Mouse (Mus musculus): ENCODE results near the gene Hsd11b1. TPM values are rescaled to one million over a fixed set of nuclear protein-coding genes. Genes with fewer than 3 reads are reported as not detected.
A peak's percentile ranks its signal among the peaks of the same experiment; 100 is the strongest.

Hsd11b1 gene
- not detected in 2 replicates for polyA plus RNA-seq (2015; fragmentation: Nextera tagmentation; extraction: Ambion mirVana)

- H3K9ac ChIP-seq, result no peak within 1 kb of the TSS
- H3K27me3 ChIP-seq, result no peaks in the 10 kb centered on the region
- no peaks in the 10 kb centered on the region for H3K9me3 ChIP-seq
- no peak within 1 kb of the TSS for H3K4me3 ChIP-seq
- no peaks in the 10 kb centered on the region for H3K4me1 ChIP-seq (replicated peaks)
- no peak for ATAC-seq (ENCODE audit: low read depth)
- H3K36me3 ChIP-seq, result no peaks in the 10 kb centered on the region
- 73% methylated on average over 5 of the region's 5 CpGs for WGBS
- H3K27ac ChIP-seq (replicated peaks), result no peak within 1 kb of the TSS
- no peak within 1 kb of the TSS for H3K4me2 ChIP-seq
These were observed at the start of gene Hsd11b1 for GRCm38 (mm10) chr1:193263955-193264598. Gene Hsd11b1, minus strand, starts transcription at chr1:193264075.

DNA sequence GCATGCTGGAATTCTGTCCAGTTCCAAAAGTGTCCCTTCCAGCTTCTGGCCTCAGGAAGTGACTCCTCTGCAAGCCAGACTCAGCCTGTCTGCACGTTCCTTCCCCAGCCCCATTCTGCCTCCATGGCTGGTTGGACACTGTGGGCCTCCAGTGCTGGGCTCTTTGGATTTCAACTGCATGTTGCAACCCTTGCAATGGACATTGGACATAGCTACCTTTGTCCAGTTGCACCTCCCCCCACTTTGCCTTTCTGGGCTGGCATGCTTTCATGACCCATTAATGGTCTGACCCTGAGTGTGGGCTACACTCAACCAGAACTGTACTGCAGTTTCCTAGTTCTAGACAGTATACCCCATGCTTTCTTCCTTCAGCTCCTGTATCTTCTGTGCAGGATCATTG is 47.7 kb upstream of the Hsd11b1 start:
- H3K9me3 ChIP-seq, result no peaks in the 10 kb centered on the region
- no peak overlapping the region for H3K27ac ChIP-seq (replicated peaks)
- no peak overlapping the region for H3K4me3 ChIP-seq
- no peaks in the 10 kb centered on the region for H3K27me3 ChIP-seq
- no peak overlapping the region for H3K4me2 ChIP-seq
- ATAC-seq (ENCODE audit: low read depth), result no peak
- peaks cover 8% of the 10 kb centered on the region for H3K4me1 ChIP-seq (replicated peaks)
- H3K9ac ChIP-seq, result no peak overlapping the region
- no peaks in the 10 kb centered on the region for H3K36me3 ChIP-seq
- WGBS, result 94% methylated on average over 1 of the region's 1 CpGs

DNA sequence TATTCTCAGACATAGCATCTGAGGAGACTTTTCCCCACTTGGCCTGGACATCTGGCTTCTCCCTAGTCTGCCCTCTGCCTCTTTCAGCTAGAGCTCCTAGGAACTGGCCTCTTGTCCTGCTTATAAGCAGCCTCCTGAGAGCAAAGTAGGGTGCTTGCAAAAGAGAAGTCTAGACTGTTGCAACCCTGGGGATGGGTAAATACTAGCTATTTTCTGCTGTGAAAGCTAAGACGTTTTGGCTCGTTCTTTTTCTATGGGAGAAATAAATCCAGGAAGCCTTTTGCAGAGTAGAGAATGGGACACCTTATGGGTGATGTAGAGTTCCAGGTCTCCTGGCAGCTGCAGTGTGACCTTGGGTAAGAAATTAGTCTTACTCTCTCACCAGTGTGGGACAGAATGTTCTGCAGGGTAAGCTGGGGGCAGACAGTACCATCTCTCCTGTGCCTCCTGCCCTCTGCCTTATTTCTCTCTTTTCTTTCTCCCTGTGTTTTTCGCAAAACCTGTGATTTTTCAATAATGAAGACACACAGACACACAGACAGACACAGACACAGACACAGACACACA is 46.7 kb upstream of the Hsd11b1 start:
- Histone ChIP-seq H3K27me3 (no peaks in the 10 kb centered on the region), H3K36me3 (no peaks in the 10 kb centered on the region), H3K27ac (replicated peaks) (no peak overlapping the region), H3K4me1 (replicated peaks) (peaks cover 1% of the 10 kb centered on the region; the same call in 1 of the 2 replicates), H3K9ac (no peak overlapping the region), H3K9me3 (no peaks in the 10 kb centered on the region), H3K4me2 (no peak overlapping the region), H3K4me3 (no peak overlapping the region)
- ATAC-seq (ENCODE audit: low read depth), result no peak
- 95% methylated on average over 3 of the region's 3 CpGs for WGBS

DNA sequence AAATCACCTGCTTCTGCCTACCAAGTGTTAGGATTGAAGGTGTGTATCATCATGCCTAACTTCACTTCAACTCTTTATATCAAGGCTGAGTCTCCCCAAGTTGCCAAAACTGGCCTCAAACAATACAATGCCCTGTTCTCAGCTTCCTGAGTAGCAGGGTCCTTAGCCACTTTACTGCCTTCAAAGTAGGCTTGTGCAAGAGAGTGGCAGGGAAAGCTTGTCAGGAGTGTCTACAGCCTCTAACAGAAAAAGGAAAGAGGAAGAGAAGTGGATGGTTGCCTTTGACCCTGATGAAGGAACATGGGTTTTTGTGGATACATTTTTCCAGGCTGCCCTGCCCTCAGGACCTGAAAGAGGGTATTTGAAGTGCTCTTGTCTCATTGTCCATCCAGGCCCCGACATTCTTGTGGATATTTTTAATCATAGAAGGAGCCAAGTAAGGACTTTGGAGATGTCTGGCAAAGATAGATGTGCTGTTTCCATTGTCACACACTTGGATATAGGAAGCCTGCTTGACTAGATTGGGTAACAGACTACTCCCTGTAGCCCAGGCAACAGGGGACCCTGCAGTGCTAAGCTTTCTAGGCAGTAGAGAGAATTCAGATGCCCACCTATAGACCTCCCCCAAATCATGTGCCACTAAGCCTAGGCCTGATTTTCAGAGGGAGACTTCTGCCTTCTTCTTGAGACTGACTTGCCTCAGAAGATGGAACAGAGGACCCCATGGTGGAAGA is 46.1 kb upstream of the Hsd11b1 start:
- no peaks in the 10 kb centered on the region for H3K27me3 ChIP-seq
- H3K9me3 ChIP-seq, result no peaks in the 10 kb centered on the region
- H3K9ac ChIP-seq, result no peak overlapping the region
- peaks cover 6% of the 10 kb centered on the region; the same call in 1 of the 2 replicates for H3K4me1 ChIP-seq (replicated peaks)
- 84% methylated on average over 1 of the region's 1 CpGs for WGBS
- no peak for ATAC-seq (ENCODE audit: low read depth)
- H3K27ac ChIP-seq (replicated peaks), result no peak overlapping the region
- H3K36me3 ChIP-seq, result no peaks in the 10 kb centered on the region
- no peak overlapping the region for H3K4me3 ChIP-seq
- H3K4me2 ChIP-seq, result no peak overlapping the region

GRCm38 (mm10) chr1:193306832-193307231 is 43.0 kb upstream of the Hsd11b1 start:
- 98% methylated on average over 2 of the region's 2 CpGs for WGBS
- no peak overlapping the region for H3K4me2 ChIP-seq

DNA sequence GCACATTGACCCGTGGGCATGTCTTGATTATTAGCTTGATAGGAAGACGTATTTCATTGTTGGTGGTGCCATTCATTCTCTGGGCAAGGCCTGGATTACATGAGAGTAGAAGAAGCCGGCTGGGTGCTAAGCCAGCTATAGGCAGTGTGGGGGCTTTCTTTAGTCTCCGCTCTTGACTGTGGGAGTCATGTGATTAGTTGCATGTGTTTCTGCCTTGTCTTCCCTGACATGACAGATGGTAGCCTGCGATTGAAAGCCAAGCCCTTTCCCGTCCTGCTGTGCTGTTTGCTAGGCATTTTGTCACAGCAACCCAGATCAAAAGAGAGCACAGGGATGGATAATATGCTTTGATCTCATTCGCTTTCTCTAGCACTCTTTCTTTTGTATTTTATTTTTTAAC is 41.5 kb upstream of the Hsd11b1 start:
- Histone ChIP-seq H3K27me3 (no peaks in the 10 kb centered on the region), H3K9me3 (no peaks in the 10 kb centered on the region), H3K9ac (no peak overlapping the region), H3K4me3 (no peak overlapping the region), H3K4me1 (replicated peaks) (peaks cover 6% of the 10 kb centered on the region; the same call in 1 of the 2 replicates), H3K36me3 (no peaks in the 10 kb centered on the region), H3K4me2 (no peak overlapping the region), H3K27ac (replicated peaks) (no peak overlapping the region)
- WGBS, result 11% methylated on average over 7 of the region's 7 CpGs
- ATAC-seq (ENCODE audit: low read depth), result peak; percentile 56

More at GRCm38 (mm10) chr1:193306832-193307231, 43.0 kb upstream of the Hsd11b1 start:
- no peak for ATAC-seq (ENCODE audit: low read depth)
- H3K9me3 ChIP-seq, result no peaks in the 10 kb centered on the region
- H3K4me3 ChIP-seq, result no peak overlapping the region
- no peaks in the 10 kb centered on the region for H3K27me3 ChIP-seq
- H3K36me3 ChIP-seq, result no peaks in the 10 kb centered on the region
- H3K27ac ChIP-seq (replicated peaks), result no peak overlapping the region
- H3K4me1 ChIP-seq (replicated peaks), result peaks cover 6% of the 10 kb centered on the region; the same call in 1 of the 2 replicates
- H3K9ac ChIP-seq, result no peak overlapping the region

DNA sequence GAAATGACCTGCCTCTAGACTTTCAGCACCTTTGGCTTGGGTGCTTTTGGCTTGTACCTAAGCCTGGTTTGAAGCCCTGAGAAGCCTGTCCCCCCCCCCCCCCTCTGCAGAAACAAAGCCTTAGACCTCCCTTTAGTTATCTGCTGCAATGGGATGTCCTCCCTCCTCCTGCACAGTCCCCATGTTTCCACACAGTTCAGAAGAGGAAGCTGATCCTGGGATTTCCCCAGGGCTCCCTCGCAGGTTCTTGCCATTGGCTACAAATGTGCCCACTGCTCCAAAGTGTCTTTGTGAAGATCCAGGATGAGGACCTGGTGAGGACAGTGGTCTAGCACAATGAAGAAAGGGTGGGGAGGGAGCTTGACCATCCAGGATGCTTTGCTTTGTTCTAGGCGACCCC is 39.2 kb upstream of the Hsd11b1 start:
- peaks cover 6% of the 10 kb centered on the region; the same call in 1 of the 2 replicates for H3K4me1 ChIP-seq (replicated peaks)
- 88% methylated on average over 2 of the region's 2 CpGs for WGBS
- H3K9me3 ChIP-seq, result no peaks in the 10 kb centered on the region
- H3K4me3 ChIP-seq, result no peak overlapping the region
- H3K4me2 ChIP-seq, result no peak overlapping the region
- no peak overlapping the region for H3K27ac ChIP-seq (replicated peaks)
- H3K27me3 ChIP-seq, result no peaks in the 10 kb centered on the region
- no peaks in the 10 kb centered on the region for H3K36me3 ChIP-seq
- no peak for ATAC-seq (ENCODE audit: low read depth)
- H3K9ac ChIP-seq, result no peak overlapping the region

DNA sequence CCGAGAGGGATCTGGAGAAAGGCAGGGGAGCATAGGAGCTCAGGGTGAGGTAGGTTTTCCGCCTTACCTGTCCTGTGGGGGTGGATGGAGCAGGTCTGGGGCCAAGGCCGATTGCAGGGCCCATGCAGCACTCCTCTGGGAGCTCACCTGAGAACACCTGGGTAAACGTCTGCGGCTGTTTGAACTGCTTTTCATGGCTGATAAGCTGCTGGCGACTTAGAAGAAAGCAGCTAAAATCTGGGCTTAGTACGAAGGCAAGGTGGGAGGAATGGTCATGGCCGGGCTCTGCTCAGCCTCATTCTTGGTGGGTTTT is 38.2 kb upstream of the Hsd11b1 start:
- H3K9ac ChIP-seq, result no peak overlapping the region
- no peaks in the 10 kb centered on the region for H3K9me3 ChIP-seq
- no peaks in the 10 kb centered on the region for H3K27me3 ChIP-seq
- H3K4me3 ChIP-seq, result no peak overlapping the region
- WGBS, result 71% methylated on average over 8 of the region's 8 CpGs
- no peak overlapping the region for H3K27ac ChIP-seq (replicated peaks)
- H3K36me3 ChIP-seq, result no peaks in the 10 kb centered on the region
- H3K4me2 ChIP-seq, result no peak overlapping the region
- ATAC-seq (ENCODE audit: low read depth), result no peak
- H3K4me1 ChIP-seq (replicated peaks), result peaks cover 6% of the 10 kb centered on the region; the same call in 1 of the 2 replicates

- Histone ChIP-seq H3K27me3 (no peaks in the 10 kb centered on the region), H3K9ac (no peak overlapping the region), H3K4me3 (no peak overlapping the region), H3K4me2 (no peak overlapping the region), H3K4me1 (replicated peaks) (peaks cover 6% of the 10 kb centered on the region; the same call in 1 of the 2 replicates), H3K36me3 (no peaks in the 10 kb centered on the region), H3K9me3 (no peaks in the 10 kb centered on the region), H3K27ac (replicated peaks) (no peak overlapping the region)
- WGBS, result 72% methylated on average over 6 of the region's 6 CpGs
- no peak for ATAC-seq (ENCODE audit: low read depth)
These were observed 37.6 kb upstream of the Hsd11b1 start for GRCm38 (mm10) chr1:193301216-193302092.

DNA sequence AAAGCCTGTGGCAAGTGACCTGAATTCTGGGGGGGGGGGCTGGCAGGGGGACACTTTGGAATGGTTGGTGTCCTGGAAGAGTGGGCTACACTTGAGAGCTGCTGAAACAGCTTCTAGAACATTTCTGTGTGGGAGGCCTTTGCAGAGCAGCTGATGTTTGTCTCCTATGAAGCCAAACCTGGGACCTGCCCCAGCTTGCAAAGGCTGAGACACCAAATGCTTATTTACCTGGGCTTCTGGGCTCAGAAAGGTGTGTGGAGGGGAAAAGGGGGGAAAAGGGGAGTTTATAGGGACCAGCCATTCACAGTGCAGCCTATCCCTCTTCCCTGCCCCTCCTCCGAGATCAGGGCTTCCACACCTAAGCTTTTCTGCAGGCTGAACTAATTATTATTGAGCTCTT is 36.1 kb upstream of the Hsd11b1 start:
- no peaks in the 10 kb centered on the region for H3K27me3 ChIP-seq
- no peak overlapping the region for H3K4me3 ChIP-seq
- no peaks in the 10 kb centered on the region for H3K4me1 ChIP-seq (replicated peaks)
- no peak overlapping the region for H3K9ac ChIP-seq
- no peaks in the 10 kb centered on the region for H3K9me3 ChIP-seq
- H3K4me2 ChIP-seq, result no peak overlapping the region
- WGBS, result 58% methylated on average over 1 of the region's 1 CpGs
- ATAC-seq (ENCODE audit: low read depth), result no peak
- no peak overlapping the region for H3K27ac ChIP-seq (replicated peaks)
- no peaks in the 10 kb centered on the region for H3K36me3 ChIP-seq

- WGBS, result 84% methylated on average over 3 of the region's 3 CpGs
- Histone ChIP-seq H3K4me3 (no peak overlapping the region), H3K4me2 (no peak overlapping the region), H3K9ac (no peak overlapping the region), H3K27ac (replicated peaks) (no peak overlapping the region), H3K27me3 (no peaks in the 10 kb centered on the region), H3K36me3 (no peaks in the 10 kb centered on the region), H3K4me1 (replicated peaks) (no peaks in the 10 kb centered on the region), H3K9me3 (no peaks in the 10 kb centered on the region)
- ATAC-seq (ENCODE audit: low read depth), result no peak
These were observed 34.4 kb upstream of the Hsd11b1 start for GRCm38 (mm10) chr1:193298141-193298765.
